Mouse (Mus musculus) intestine, postnatal 0 days (tissue): ENCODE measurements around the gene Cx3cl1. TPM values are rescaled to one million over a fixed set of nuclear protein-coding genes. Genes with fewer than 3 reads are reported as not detected.
A peak's percentile ranks its signal among the peaks of the same experiment; 100 is the strongest.

Source experiments
- ATAC-seq: fragments of 200-750 bp; cut with Nextera tagmentation; 2 replicates; pipeline ENCODE4 v1.8.0; 2017; ENCODE audit warnings: mild to moderate bottlenecking, moderate TSS enrichment, moderate library complexity
- H3K27ac ChIP-seq: fragments of 300-500 bp; sonication (generic); 2 replicates; pipeline ENCODE4 v1.5.1; 2014; ENCODE audit warnings: mild to moderate bottlenecking, low read depth, low read length, moderate library complexity
- H3K27me3 ChIP-seq: fragments of 300-500 bp; sonication (generic); replicated peaks from 2 replicates; pipeline ENCODE4 v1.6.1; 2014; ENCODE audit warnings: low read length, mixed read lengths; ENCODE audit not compliant: control insufficient read depth, insufficient read depth
- H3K36me3 ChIP-seq: fragments of 300-500 bp; sonication (generic); 2 replicates; pipeline ENCODE4 v1.6.1; 2014; ENCODE audit warnings: mild to moderate bottlenecking, moderate library complexity; ENCODE audit not compliant: control insufficient read depth, insufficient read depth
- H3K4me1 ChIP-seq: fragments of 300-500 bp; sonication (generic); replicated peaks from 2 replicates; pipeline ENCODE4 v1.6.1; 2014; ENCODE audit warnings: antibody characterized with exemption, low read length, mixed read lengths; ENCODE audit not compliant: control insufficient read depth, insufficient read depth
- H3K4me2 ChIP-seq: fragments of 300-500 bp; sonication (generic); replicated peaks from 2 replicates; pipeline ENCODE4 v1.6.1; 2014; ENCODE audit warnings: low read depth, mild to moderate bottlenecking, moderate library complexity
- H3K4me3 ChIP-seq: fragments of 300-500 bp; sonication (generic); 2 replicates; pipeline ENCODE4 v1.5.1; 2014; ENCODE audit warnings: low read depth, low read length
- H3K9ac ChIP-seq: fragments of 300-500 bp; sonication (generic); 2 replicates; pipeline ENCODE4 v1.6.1; 2014; ENCODE audit warnings: mild to moderate bottlenecking, low read depth, low read length
- H3K9me3 ChIP-seq: fragments of 300-500 bp; sonication (generic); 2 replicates; pipeline ENCODE4 v1.6.1; 2016; ENCODE audit warnings: mixed run types; ENCODE audit not compliant: control insufficient read depth
- CTCF ChIP-seq: sonication (generic); IDR thresholded peaks from 2 replicates; pipeline ENCODE4 v1.5.1; 2016; ENCODE audit warnings: low read depth, mild to moderate bottlenecking, control low read depth, antibody characterized with exemption, moderate library complexity
- WGBS: fragments of 180-500 bp; shearing (Covaris S2); extraction: QIAGEN DNeasy Blood & Tissue Kit; methylation state at CpG from one replicate; pipeline ENCODE4 v1.1.7; 2014; 5-methylcytosine and 5-hydroxymethylcytosine counted together
- polyA plus RNA-seq: library from polyadenylated mRNA; unstranded; fragments of >200 nt; fragmentation: Nextera tagmentation; extraction: Ambion mirVana; gene quantifications from 2 replicates; pipeline ENCODE4 v1.2.1, GENCODE M21; 2015

Cx3cl1 gene
- polyA plus RNA-seq, 1 experiment from 2014 or later, result 95.5 TPM

DNA sequence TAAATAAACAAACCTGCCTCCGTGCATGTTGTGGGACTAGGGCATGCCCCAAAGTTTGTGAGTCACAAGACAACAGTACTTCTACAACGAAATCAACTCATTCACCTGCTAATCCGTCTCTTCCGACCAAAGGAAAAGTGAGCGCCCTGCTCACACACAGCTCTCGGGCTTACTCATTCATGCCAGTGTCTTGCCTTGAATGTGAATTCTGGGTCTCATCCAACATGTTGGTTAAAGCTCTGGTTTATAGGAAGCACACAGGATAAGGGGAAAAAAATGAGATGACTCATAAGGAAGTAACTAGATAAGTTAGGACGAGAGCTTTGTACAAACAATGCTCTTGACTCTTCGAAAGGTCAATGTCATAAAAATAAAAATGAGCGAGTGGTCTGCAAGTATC lies 4.8 kb upstream of the Cx3cl1 start:
- Histone ChIP-seq H3K9ac (no peak overlapping the region), H3K4me2 (no peak overlapping the region), H3K9me3 (no peaks in the 10 kb centered on the region), H3K4me1 (peaks cover 5% of the 10 kb centered on the region), H3K27ac (no peak overlapping the region), H3K36me3 (no peaks in the 10 kb centered on the region), H3K4me3 (no peak overlapping the region), H3K27me3 (no peaks in the 10 kb centered on the region)
- TF ChIP-seq CTCF, result no peak
- 40% methylated on average over 9 of the region's 9 CpGs for WGBS
- ATAC-seq, result no peak

DNA sequence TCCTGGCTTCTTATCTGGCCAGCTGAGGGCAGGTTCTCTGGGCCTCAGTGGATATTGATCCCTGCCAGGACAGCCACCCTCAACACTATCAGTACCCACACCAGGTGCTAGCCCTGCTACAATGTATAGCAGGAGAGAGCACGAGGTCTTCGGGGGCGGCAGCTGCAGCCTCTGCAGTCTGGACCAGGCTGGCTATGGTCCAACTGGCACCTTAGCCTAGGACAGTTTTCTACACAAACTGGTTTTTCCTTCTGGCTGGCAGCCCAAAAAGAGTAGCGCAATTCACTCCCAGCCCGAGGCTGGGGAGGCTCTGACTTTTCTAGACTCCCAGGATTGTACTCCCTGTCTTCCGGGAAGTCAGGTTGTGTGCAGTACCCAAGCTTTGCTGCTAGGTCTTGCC lies 864 bp upstream of the Cx3cl1 start:
- peak overlapping the region; percentile 80 for H3K4me2 ChIP-seq
- H3K27ac ChIP-seq, result peak overlapping the region; percentile 87
- no peak overlapping the region for H3K4me3 ChIP-seq
- 0 out of 2 replicates have a peak overlapping the region, but pooled peaks have one; percentile 34 for H3K9ac ChIP-seq
- no peaks in the 10 kb centered on the region for H3K9me3 ChIP-seq
- ATAC-seq, result peak; percentile 95
- no peaks in the 10 kb centered on the region for H3K27me3 ChIP-seq
- H3K4me1 ChIP-seq, result peaks cover 5% of the 10 kb centered on the region
- H3K36me3 ChIP-seq, result no peaks in the 10 kb centered on the region
- 11% methylated on average over 6 of the region's 6 CpGs for WGBS
- TF ChIP-seq CTCF, result no peak; the same call in 1 of the 2 replicates

- no peak for TF ChIP-seq CTCF
- Histone ChIP-seq H3K4me1 (peaks cover 8% of the 10 kb centered on the region), H3K4me3 (peak overlapping the region; percentile 56), H3K9me3 (no peaks in the 10 kb centered on the region), H3K36me3 (no peaks in the 10 kb centered on the region; the same call in 1 of the 2 replicates), H3K9ac (no peak overlapping the region; the same call in 1 of the 2 replicates), H3K27ac (no peak overlapping the region), H3K4me2 (peak overlapping the region; percentile 80), H3K27me3 (no peaks in the 10 kb centered on the region)
- 72% methylated on average over 6 of the region's 6 CpGs for WGBS
- ATAC-seq, result no peak
Measured at GRCm38 (mm10) chr8:94773048-94773447, 1.2 kb downstream of the Cx3cl1 start.

GRCm38 (mm10) chr8:94773700-94774171 lies 1.9 kb downstream of the Cx3cl1 start:
- H3K9me3 ChIP-seq, result no peaks in the 10 kb centered on the region
- WGBS, result 63% methylated on average over 12 of the region's 12 CpGs
- no peak overlapping the region for H3K4me3 ChIP-seq
- no peaks in the 10 kb centered on the region; the same call in 1 of the 2 replicates for H3K36me3 ChIP-seq
- no peak for ATAC-seq
- H3K9ac ChIP-seq, result no peak overlapping the region
- no peak overlapping the region for H3K27ac ChIP-seq
- H3K4me1 ChIP-seq, result peaks cover 12% of the 10 kb centered on the region
- no peaks in the 10 kb centered on the region for H3K27me3 ChIP-seq
- TF ChIP-seq CTCF, result no peak
- peak overlapping the region; percentile 80 for H3K4me2 ChIP-seq

DNA sequence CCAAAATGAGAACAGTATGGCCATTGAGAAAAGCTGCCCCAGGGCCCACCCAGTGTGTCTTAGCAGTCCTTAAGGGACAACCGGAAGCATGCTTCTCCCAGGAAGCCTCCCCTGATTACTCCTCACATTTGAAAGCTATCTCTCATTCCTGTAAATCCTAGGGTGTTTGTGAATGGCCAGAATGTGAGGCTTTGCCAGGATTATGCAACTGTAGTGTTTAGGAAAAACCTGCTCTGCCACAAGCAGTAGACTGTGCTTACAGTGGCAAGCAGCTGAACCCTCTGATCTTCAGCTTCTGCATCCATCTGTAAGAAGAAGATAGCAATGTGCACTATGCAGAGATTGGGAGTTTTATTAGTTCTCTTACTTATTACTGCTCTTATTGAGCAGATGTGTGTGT lies 2.8 kb downstream of the Cx3cl1 start:
- WGBS, result 75% methylated on average over 1 of the region's 1 CpGs
- H3K9me3 ChIP-seq, result no peaks in the 10 kb centered on the region
- ATAC-seq, result no peak
- H3K27ac ChIP-seq, result no peak overlapping the region
- H3K4me2 ChIP-seq, result no peak overlapping the region
- H3K27me3 ChIP-seq, result no peaks in the 10 kb centered on the region
- no peak overlapping the region for H3K9ac ChIP-seq
- no peak overlapping the region for H3K4me3 ChIP-seq
- no peaks in the 10 kb centered on the region; the same call in 1 of the 2 replicates for H3K36me3 ChIP-seq
- no peak for TF ChIP-seq CTCF
- peaks cover 12% of the 10 kb centered on the region for H3K4me1 ChIP-seq

GRCm38 (mm10) chr8:94776346-94776745 lies 4.5 kb downstream of the Cx3cl1 start:
- TF ChIP-seq CTCF, result no peak
- WGBS, result 84% methylated on average over 2 of the region's 2 CpGs
- Histone ChIP-seq H3K27me3 (no peaks in the 10 kb centered on the region), H3K36me3 (peaks cover 11% of the 10 kb centered on the region), H3K4me3 (no peak overlapping the region), H3K9ac (no peak overlapping the region), H3K9me3 (no peaks in the 10 kb centered on the region), H3K4me2 (no peak overlapping the region), H3K27ac (no peak overlapping the region), H3K4me1 (peaks cover 22% of the 10 kb centered on the region)
- ATAC-seq, result no peak

GRCm38 (mm10) chr8:94778036-94778435 lies 6.2 kb downstream of the Cx3cl1 start:
- Histone ChIP-seq H3K4me3 (no peak overlapping the region), H3K9me3 (no peaks in the 10 kb centered on the region), H3K4me1 (peaks cover 19% of the 10 kb centered on the region), H3K9ac (no peak overlapping the region), H3K4me2 (peak overlapping the region; percentile 7), H3K27ac (peak overlapping the region; percentile 75), H3K27me3 (no peaks in the 10 kb centered on the region), H3K36me3 (peaks cover 11% of the 10 kb centered on the region)
- no peak for TF ChIP-seq CTCF
- 63% methylated on average over 10 of the region's 10 CpGs for WGBS
- ATAC-seq, result no peak
